Mouse (Mus musculus) kidney, postnatal 36 days (tissue): ENCODE data around the gene Ucp2.

Experiments
- DNase-seq, 2 experiments: peaks; one replicate each; pipeline ENCODE4 v3.0.0; 2021 to 2022; ENCODE audit warnings: mixed read lengths in 2 of 2

Ucp2 gene

GRCm38 (mm10) chr7:100504740-100505487 is 11.8 kb downstream of the Ucp2 start:
- DNase-seq, result peak; percentile 34

GRCm38 (mm10) chr7:100506494-100506893 is 13.4 kb downstream of the Ucp2 start:
- DNase-seq, result no peak

- DNase-seq, result no peak
These were observed 15.5 kb downstream of the Ucp2 start for GRCm38 (mm10) chr7:100508670-100509069.

GRCm38 (mm10) chr7:100511602-100512001 is 18.5 kb downstream of the Ucp2 start:
- no peak for DNase-seq

- no peak for DNase-seq
These were observed 21.4 kb downstream of the Ucp2 start, which contains the start of gene Dnajb13 for GRCm38 (mm10) chr7:100514573-100514972. TSS of gene Dnajb13 (minus strand) at chr7:100514960.

- no peak for DNase-seq
These were observed 27.1 kb downstream of the Ucp2 start for GRCm38 (mm10) chr7:100520204-100520603.

- DNase-seq, result peak; percentile 67 to 89
These were observed 27.6 kb downstream of the Ucp2 start for GRCm38 (mm10) chr7:100520663-100521285.

- no peak for DNase-seq
These were observed 29.1 kb downstream of the Ucp2 start for GRCm38 (mm10) chr7:100522222-100522621.

GRCm38 (mm10) chr7:100524669-100525068 is 31.5 kb downstream of the Ucp2 start:
- no peak for DNase-seq

- DNase-seq, result no peak
These were observed 37.6 kb downstream of the Ucp2 start for GRCm38 (mm10) chr7:100530766-100531165.

- no peak for DNase-seq
These were observed 40.4 kb downstream of the Ucp2 start for GRCm38 (mm10) chr7:100533503-100533902.

GRCm38 (mm10) chr7:100534216-100534615 is 41.1 kb downstream of the Ucp2 start:
- no peak for DNase-seq

- no peak for DNase-seq
These were observed 42.7 kb downstream of the Ucp2 start for GRCm38 (mm10) chr7:100535831-100536230.

GRCm38 (mm10) chr7:100536804-100537518 is 43.8 kb downstream of the Ucp2 start, which contains the start of gene Coa4:
TSS of gene Coa4 (plus strand) at chr7:100537071.
- DNase-seq, result peak; percentile 91

GRCm38 (mm10) chr7:100537519-100537902 is 44.4 kb downstream of the Ucp2 start:
- DNase-seq, result no peak

GRCm38 (mm10) chr7:100539516-100539915 is 46.4 kb downstream of the Ucp2 start:
- DNase-seq, result no peak

GRCm38 (mm10) chr7:100544437-100544836 is 51.3 kb downstream of the Ucp2 start:
- peak in 1 of 2 experiments; percentile 36 for DNase-seq

GRCm38 (mm10) chr7:100547631-100548030 is 54.5 kb downstream of the Ucp2 start:
- no peak for DNase-seq

GRCm38 (mm10) chr7:100549796-100550195 is 56.7 kb downstream of the Ucp2 start:
- DNase-seq, result no peak

GRCm38 (mm10) chr7:100550338-100551007 is 57.3 kb downstream of the Ucp2 start:
- peak; percentile 38 to 57 for DNase-seq
